Mouse (Mus musculus): ENCODE measurements at regions not wholly inside any gene's neighbourhood (a gene's known extent, or its start where the extent isn't known, plus 50 kb on each side); places are given as distances from the start of the nearest gene placed in this dataset.

DNA sequence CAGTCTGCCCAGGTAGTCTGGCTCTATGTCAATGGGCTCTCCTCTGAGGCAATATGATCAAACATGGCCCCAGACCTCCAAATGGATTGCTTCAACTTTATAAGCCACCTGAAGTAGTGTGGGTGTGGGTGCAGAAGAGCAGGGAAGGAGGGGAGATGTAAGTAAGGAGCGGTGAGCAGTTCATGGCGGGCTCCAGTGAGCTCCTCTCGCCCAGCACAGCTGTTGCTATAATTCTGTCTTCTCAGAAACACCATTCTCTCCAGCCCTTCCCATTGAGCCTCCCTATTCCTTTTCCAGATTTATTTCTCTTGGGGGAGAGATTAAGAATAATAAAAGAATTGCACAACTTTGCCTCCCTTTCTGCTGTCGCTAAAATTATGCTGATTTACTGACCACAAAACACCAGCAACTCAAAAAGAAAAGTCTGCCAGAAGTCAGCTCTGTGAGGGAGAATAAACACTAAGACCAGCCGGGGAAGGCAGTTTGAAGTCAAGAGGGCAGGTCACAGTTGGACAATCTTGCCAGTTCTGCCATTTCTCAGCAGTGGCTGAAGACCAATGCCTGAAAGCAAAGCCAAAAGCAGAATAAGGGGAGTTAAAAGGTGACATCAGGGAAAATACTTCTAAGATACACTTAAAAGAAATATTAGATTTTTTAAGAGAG, 71.3 kb upstream of the Stard3nl start:
- no peak for TF ChIP-seq CTCF (IDR thresholded peaks at IDR 0.05; ENCODE audit: low read depth)
- no peak for TF ChIP-seq EP300 (optimal IDR thresholded peaks at IDR 0.05)

Data from stomach, postnatal 0 days (tissue).